Mouse (Mus musculus) stomach, postnatal 0 days (tissue): ENCODE data around the gene Fars2. TPM values are rescaled to one million over a fixed set of nuclear protein-coding genes. Genes with fewer than 3 reads are reported as not detected.

Experiments used
- ATAC-seq: fragments of 200-750 bp; cut with Nextera tagmentation; 2 replicates; pipeline ENCODE4 v1.8.0; 2017; ENCODE audit not compliant: low FRiP score, low TSS enrichment
- DNase-seq: peaks from one replicate; pipeline ENCODE4 v3.0.0-alpha.2; 2016; ENCODE audit warnings: low spot score
- H3K27ac ChIP-seq: fragments of 300-500 bp; sonication (generic); replicated peaks from 2 replicates; pipeline ENCODE4 v1.5.1; 2014; ENCODE audit warnings: mild to moderate bottlenecking, control low read depth
- H3K27me3 ChIP-seq: fragments of 300-500 bp; sonication (generic); 2 replicates; pipeline ENCODE4 v1.6.1; 2014; ENCODE audit warnings: low read length; ENCODE audit not compliant: control insufficient read depth, insufficient read depth
- H3K36me3 ChIP-seq: fragments of 300-500 bp; sonication (generic); 2 replicates; pipeline ENCODE4 v1.6.1; 2014; ENCODE audit warnings: low read length, mixed read lengths; ENCODE audit not compliant: control insufficient read depth, insufficient read depth
- H3K4me1 ChIP-seq: fragments of 300-500 bp; sonication (generic); replicated peaks from 2 replicates; pipeline ENCODE4 v1.6.1; 2014; ENCODE audit warnings: antibody characterized with exemption; ENCODE audit not compliant: control insufficient read depth, insufficient read depth
- H3K4me2 ChIP-seq: fragments of 300-500 bp; sonication (generic); replicated peaks from 2 replicates; pipeline ENCODE4 v1.6.1; 2014; ENCODE audit warnings: low read depth, mild to moderate bottlenecking, control low read depth, moderate library complexity
- H3K4me3 ChIP-seq: fragments of 300-500 bp; sonication (generic); 2 replicates; pipeline ENCODE4 v1.5.1; 2014; ENCODE audit warnings: low read depth, low read length, control low read depth
- H3K9ac ChIP-seq: fragments of 300-500 bp; sonication (generic); 2 replicates; pipeline ENCODE4 v1.6.1; 2014; ENCODE audit warnings: mild to moderate bottlenecking, low read length, control low read depth, mixed read lengths
- H3K9me3 ChIP-seq: fragments of 300-500 bp; sonication (generic); 2 replicates; pipeline ENCODE4 v1.6.1; 2016; ENCODE audit warnings: low read length; ENCODE audit not compliant: control insufficient read depth
- CTCF ChIP-seq: IDR thresholded peaks from 2 replicates; pipeline ENCODE4 v1.5.1; 2016; ENCODE audit warnings: antibody characterized with exemption, low read depth, mild to moderate bottlenecking, moderate library complexity
- EP300 ChIP-seq: optimal IDR thresholded peaks from 2 replicates; pipeline ENCODE3; 2016; ENCODE audit warnings: antibody characterized with exemption
- WGBS: fragments of 180-500 bp; shearing (Covaris S2); extraction: QIAGEN DNeasy Blood & Tissue Kit; methylation state at CpG from one replicate; pipeline ENCODE4 v1.1.7; 2014; 5-methylcytosine and 5-hydroxymethylcytosine counted together
- polyA plus RNA-seq: library from polyadenylated mRNA; unstranded; fragments of >200 nt; fragmentation: Nextera tagmentation; extraction: Ambion mirVana; gene quantifications from 2 replicates; pipeline ENCODE4 v1.2.1, GENCODE M21; 2015

Gene Fars2
- polyA plus RNA-seq, 1 experiment from 2014 or later: 31.7 TPM

- DNase-seq (no peak), ATAC-seq (no peak)
Observed at GRCm38 (mm10) chr13:36727779-36728470, 610.7 kb downstream of the Fars2 start.

GRCm38 (mm10) chr13:36728509-36728908 is 611.3 kb downstream of the Fars2 start:
- Histone ChIP-seq H3K9ac (no peak overlapping the region), H3K4me2 (no peak overlapping the region), H3K9me3 (no peaks in the 10 kb centered on the region), H3K4me3 (no peak overlapping the region), H3K27ac (no peak overlapping the region), H3K4me1 (peaks cover 5% of the 10 kb centered on the region; the same call in 1 of the 2 replicates), H3K36me3 (no peaks in the 10 kb centered on the region), H3K27me3 (peaks cover 19% of the 10 kb centered on the region)
- no peak for ATAC-seq
- no peak for DNase-seq
- TF ChIP-seq EP300 (no peak), CTCF (no peak)
- 20% methylated on average over 5 of the region's 5 CpGs for WGBS

More at GRCm38 (mm10) chr13:36727779-36728470, 610.7 kb downstream of the Fars2 start:
- no peak overlapping the region for H3K9ac ChIP-seq
- 3% methylated on average over 23 of the region's 23 CpGs for WGBS
- peaks cover 5% of the 10 kb centered on the region; the same call in 1 of the 2 replicates for H3K4me1 ChIP-seq
- TF ChIP-seq CTCF (no peak), EP300 (no peak)
- H3K27ac ChIP-seq: no peak overlapping the region
- peak overlapping the region; percentile 29 for H3K4me3 ChIP-seq
- peaks cover 19% of the 10 kb centered on the region for H3K27me3 ChIP-seq
- H3K36me3 ChIP-seq: no peaks in the 10 kb centered on the region
- H3K9me3 ChIP-seq: no peaks in the 10 kb centered on the region
- H3K4me2 ChIP-seq: no peak overlapping the region

- DNase-seq: peak; percentile 15
Observed at GRCm38 (mm10) chr13:36729731-36730340, 612.6 kb downstream of the Fars2 start.

DNA sequence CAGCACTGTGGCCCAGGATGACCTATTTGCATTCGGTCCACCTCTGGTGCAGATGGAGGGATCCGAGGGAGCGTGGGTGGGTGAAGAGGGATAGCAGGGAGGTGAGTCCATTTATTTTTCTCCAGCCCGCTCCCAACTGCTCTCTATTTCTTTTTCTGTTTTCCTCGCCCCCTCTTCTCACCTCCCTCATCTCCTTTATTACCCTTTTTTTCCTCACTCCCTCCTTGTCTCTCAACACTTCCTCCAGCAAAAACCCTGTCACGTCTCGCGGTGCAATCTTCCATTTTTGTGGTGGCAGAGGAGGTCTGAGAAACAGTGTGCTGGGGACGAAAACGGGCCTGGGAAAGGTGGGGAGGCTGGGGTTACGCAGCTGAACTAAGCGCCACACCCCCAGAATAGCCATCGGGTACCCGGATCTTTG is 613.1 kb downstream of the Fars2 start:
- 20% methylated on average over 14 of the region's 14 CpGs for WGBS
- Histone ChIP-seq H3K9ac (no peak overlapping the region), H3K9me3 (no peaks in the 10 kb centered on the region), H3K4me1 (peaks cover 4% of the 10 kb centered on the region; the same call in 1 of the 2 replicates), H3K4me2 (no peak overlapping the region), H3K27ac (no peak overlapping the region), H3K4me3 (no peak overlapping the region), H3K27me3 (peaks cover 24% of the 10 kb centered on the region), H3K36me3 (no peaks in the 10 kb centered on the region)
- no peak for DNase-seq
- no peak for ATAC-seq
- no peak for TF ChIP-seq EP300
- no peak for TF ChIP-seq CTCF

More at GRCm38 (mm10) chr13:36729731-36730340, 612.6 kb downstream of the Fars2 start:
- H3K4me1 ChIP-seq: peaks cover 2% of the 10 kb centered on the region; the same call in 1 of the 2 replicates
- H3K36me3 ChIP-seq: no peaks in the 10 kb centered on the region
- no peak overlapping the region for H3K27ac ChIP-seq
- H3K9ac ChIP-seq: no peak overlapping the region
- H3K4me3 ChIP-seq: no peak overlapping the region
- no peak for ATAC-seq
- H3K4me2 ChIP-seq: no peak overlapping the region
- TF ChIP-seq CTCF (no peak), EP300 (no peak)
- WGBS: 24% methylated on average over 13 of the region's 13 CpGs
- no peaks in the 10 kb centered on the region for H3K9me3 ChIP-seq
- H3K27me3 ChIP-seq: peaks cover 21% of the 10 kb centered on the region

- no peaks in the 10 kb centered on the region for H3K9me3 ChIP-seq
- TF ChIP-seq CTCF (no peak), EP300 (no peak)
- 14% methylated on average over 34 of the region's 34 CpGs for WGBS
- no peak overlapping the region for H3K9ac ChIP-seq
- H3K27ac ChIP-seq: no peak overlapping the region
- H3K4me3 ChIP-seq: peak overlapping the region; percentile 35
- no peak for ATAC-seq
- H3K27me3 ChIP-seq: peaks cover 24% of the 10 kb centered on the region
- H3K4me2 ChIP-seq: peak overlapping the region; percentile 31
- H3K36me3 ChIP-seq: no peaks in the 10 kb centered on the region
- H3K4me1 ChIP-seq: peaks cover 4% of the 10 kb centered on the region; the same call in 1 of the 2 replicates
- peak; percentile 36 for DNase-seq
Observed at GRCm38 (mm10) chr13:36731016-36731930, 614.1 kb downstream of the Fars2 start.
